Mouse (Mus musculus) liver, embryonic 14.5 days (tissue): ENCODE measurements around the gene Mff.

Experiments used
- CTCF ChIP-seq: IDR thresholded peaks from 2 replicates; pipeline ENCODE4 v1.5.1; 2016; ENCODE audit warnings: antibody characterized with exemption, low read depth, control low read depth
- EP300 ChIP-seq: IDR thresholded peaks from 2 replicates; pipeline ENCODE4 v1.6.1; 2016; ENCODE audit warnings: antibody characterized with exemption, low read depth

DNA sequence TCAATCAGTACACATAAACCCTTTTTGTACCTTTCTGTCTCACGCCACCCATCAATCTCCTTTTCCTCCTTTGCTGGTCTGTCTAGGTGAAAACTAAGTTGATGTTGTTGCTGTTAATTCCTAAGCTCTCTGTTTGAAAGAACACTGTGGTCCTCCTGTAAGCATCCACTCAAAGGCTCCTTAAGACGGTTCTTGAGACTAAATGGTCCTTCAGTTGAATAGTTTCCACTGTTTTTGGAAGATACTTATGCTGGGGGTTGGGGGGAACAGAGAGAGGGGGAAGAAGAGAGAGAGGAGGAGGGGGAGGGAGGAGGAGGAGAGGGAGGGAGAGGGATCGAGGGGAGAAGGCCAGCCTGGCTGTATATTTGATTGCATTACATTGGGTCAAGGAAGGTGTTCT is 58.9 kb downstream of the Mff start:
- TF ChIP-seq EP300 (no peak), CTCF (no peak)
